Mouse (Mus musculus) liver, postnatal 0 days (tissue): ENCODE results near the gene Elavl2.
"Not testable (repeated sequence)": the region's sequence is repeated elsewhere in the genome, so short reads cannot be mapped to it uniquely, and the experiment has no call there.

Experiments used
- CTCF ChIP-seq: sonication (generic); IDR thresholded peaks from 2 replicates; pipeline ENCODE4 v1.5.1; 2016; ENCODE audit warnings: antibody characterized with exemption, low read depth
- EP300 ChIP-seq: IDR thresholded peaks from 2 replicates; pipeline ENCODE4 v1.6.1; 2016; ENCODE audit warnings: antibody characterized with exemption, low read depth, mild to moderate bottlenecking

DNA sequence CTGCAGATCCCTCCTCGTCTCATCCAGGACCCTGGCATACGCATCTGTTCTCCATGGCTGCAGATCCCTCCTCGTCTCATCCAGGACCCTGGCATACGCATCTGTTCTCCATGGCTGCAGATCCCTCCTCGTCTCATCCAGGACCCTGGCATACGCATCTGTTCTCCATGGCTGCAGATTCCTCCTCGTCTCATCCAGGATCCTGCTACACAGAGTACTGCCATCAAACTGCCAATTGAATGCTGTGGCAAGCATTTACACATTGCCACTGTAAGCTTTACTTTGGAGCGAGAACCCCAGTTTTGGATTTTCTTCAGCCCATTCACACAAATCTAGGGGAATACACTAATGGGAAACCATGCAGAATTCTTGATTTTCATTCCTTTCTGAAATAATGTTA is 155.4 kb downstream of the Elavl2 start:
- not testable (repeated sequence) for TF ChIP-seq CTCF, EP300
